Mouse (Mus musculus) bone marrow, adult 2 months (tissue): ENCODE measurements around the gene Mllt10.

Source experiments
- CTCF ChIP-seq: fragments of 200-500 bp; IDR thresholded peaks from 2 replicates; pipeline ENCODE4 v1.5.1; 2011; ENCODE audit warnings: low read length, control low read depth; ENCODE audit not compliant: control insufficient read depth, insufficient read depth
- POLR2A ChIP-seq: fragments of 200-500 bp; IDR thresholded peaks from 2 replicates; pipeline ENCODE4 v1.6.1; 2011; ENCODE audit warnings: low read depth, mild to moderate bottlenecking, control low read depth, low read length, borderline replicate concordance; ENCODE audit not compliant: control insufficient read depth

DNA sequence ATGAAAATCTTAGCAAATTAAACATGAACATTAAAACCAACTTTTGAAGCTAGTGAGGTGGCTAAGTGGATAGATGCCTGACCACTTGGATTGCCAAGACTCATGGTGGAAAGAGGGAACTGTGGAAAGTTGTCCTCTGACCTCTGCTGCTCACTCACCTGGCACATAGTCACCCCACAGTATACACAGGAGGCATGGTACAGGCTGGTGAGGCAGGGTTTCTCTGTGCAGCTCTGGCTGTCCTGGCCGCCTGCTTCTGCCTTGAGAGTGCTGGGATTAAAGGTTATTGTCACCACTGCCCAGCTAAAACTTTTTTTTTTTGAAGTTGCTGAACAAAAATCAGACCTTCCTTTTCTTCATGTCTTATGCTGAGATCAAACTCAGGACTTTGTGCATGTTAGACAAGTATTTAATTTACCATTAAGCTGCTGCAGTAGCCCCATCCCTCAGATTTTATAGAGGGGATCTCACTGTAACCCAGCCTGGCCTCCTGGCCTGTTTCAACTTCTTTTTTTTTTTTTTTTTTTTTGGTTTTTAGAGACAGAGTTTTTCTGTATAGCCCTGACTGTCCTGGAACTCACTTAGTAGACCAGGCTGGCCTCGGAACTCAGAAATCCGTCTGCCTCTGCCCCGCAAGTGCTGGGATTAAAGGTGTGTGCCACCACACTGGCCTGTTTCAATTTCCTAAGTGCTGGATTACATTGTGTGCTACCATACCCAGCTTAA lies 13.2 kb downstream of the Mllt10 start:
- TF ChIP-seq CTCF: no peak
- TF ChIP-seq POLR2A: no peak
